Mouse (Mus musculus) lung, adult 2 months (tissue): ENCODE results near the gene Vps33b. TPM values are rescaled to one million over a fixed set of nuclear protein-coding genes. Genes with fewer than 3 reads are reported as not detected.

ENCODE experiments used
- DNase-seq: peaks from one replicate; pipeline ENCODE4 v3.0.0; 2022
- H3K4me1 ChIP-seq: fragments of 200-500 bp; 2 replicates; pipeline ENCODE4 v1.6.1; 2011; ENCODE audit warnings: low read length; ENCODE audit not compliant: control insufficient read depth, insufficient read depth
- H3K4me3 ChIP-seq: fragments of 200-500 bp; replicated peaks from 2 replicates; pipeline ENCODE3; 2011; ENCODE audit warnings: low read depth, mild to moderate bottlenecking, control low read depth, low read length; ENCODE audit errors: extremely low read depth
- CTCF ChIP-seq: fragments of 200-500 bp; IDR thresholded peaks from 2 replicates; pipeline ENCODE4 v1.5.1; 2011; ENCODE audit warnings: mild to moderate bottlenecking, low read length, control low read depth; ENCODE audit not compliant: insufficient read depth
- POLR2A ChIP-seq: fragments of 200-500 bp; IDR thresholded peaks from 2 replicates; pipeline ENCODE4 v1.6.1; 2011; ENCODE audit warnings: low read depth, mild to moderate bottlenecking, control low read depth, low read length, borderline replicate concordance; ENCODE audit errors: extremely low read depth
- WGBS: fragments of 180-500 bp; shearing (Covaris S2); methylation state at CpG from one replicate; pipeline ENCODE4 v1.1.7; 2018; 5-methylcytosine and 5-hydroxymethylcytosine counted together
- polyA plus RNA-seq: library from polyadenylated mRNA; depleted of rRNA; stranded (reverse); fragments of >200 nt; gene quantifications from 2 replicates; pipeline ENCODE4 v1.2.3, GENCODE M21; 2012; rRNA removed

Gene Vps33b
- 11.9 and 14.4 TPM in 2 replicates for polyA plus RNA-seq

DNA sequence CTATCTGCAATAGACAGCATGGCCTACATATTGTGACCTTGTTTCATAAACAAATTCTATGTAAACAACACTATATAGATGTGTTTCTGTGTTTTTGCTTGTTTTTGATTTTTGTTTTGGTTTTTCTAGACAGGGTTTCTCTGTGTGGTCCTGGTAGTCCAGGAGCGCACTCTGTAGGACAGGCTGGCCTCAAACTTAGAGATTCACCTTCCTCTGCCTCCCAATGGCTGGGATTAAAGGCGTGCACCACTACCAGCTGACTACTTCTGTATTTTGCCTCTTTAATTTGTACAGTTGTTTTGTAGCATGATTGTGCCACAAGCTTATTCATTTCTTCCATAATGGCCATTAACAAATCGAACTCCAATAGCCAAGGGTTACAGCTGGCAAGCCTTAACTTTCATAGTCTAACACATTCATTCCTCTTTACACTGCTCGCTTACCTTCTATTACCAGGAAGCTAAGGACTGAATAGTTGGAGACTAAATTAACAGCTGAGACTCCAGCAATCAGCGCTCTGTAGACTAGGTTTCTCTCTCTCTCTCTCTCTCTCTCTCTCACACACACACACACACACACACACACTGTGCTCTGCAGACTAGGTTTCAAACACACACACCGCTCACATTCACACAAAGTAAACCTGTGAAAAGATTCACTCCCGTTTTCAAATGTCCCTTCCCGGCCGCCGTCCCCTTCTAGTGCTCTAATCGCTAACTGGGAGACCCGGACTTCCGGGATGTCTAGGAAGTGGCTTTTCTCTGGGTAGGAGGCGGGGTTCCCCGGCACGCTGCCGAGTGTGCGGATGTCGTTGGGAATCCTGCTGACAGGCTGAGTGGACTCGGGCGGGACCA lies at the start of gene Vps33b:
Vps33b (plus strand) TSS at position 753 of the 854 bp plus-strand sequence.
- peak; percentile 54; the same call in 1 of the 2 replicates for TF ChIP-seq POLR2A
- no peak for TF ChIP-seq CTCF
- DNase-seq: peak; percentile 95
- WGBS: 5% methylated on average over 21 of the region's 21 CpGs
- Histone ChIP-seq H3K4me3 (peak within 1 kb of the TSS; percentile 73), H3K4me1 (peaks cover 5% of the 10 kb centered on the region)

DNA sequence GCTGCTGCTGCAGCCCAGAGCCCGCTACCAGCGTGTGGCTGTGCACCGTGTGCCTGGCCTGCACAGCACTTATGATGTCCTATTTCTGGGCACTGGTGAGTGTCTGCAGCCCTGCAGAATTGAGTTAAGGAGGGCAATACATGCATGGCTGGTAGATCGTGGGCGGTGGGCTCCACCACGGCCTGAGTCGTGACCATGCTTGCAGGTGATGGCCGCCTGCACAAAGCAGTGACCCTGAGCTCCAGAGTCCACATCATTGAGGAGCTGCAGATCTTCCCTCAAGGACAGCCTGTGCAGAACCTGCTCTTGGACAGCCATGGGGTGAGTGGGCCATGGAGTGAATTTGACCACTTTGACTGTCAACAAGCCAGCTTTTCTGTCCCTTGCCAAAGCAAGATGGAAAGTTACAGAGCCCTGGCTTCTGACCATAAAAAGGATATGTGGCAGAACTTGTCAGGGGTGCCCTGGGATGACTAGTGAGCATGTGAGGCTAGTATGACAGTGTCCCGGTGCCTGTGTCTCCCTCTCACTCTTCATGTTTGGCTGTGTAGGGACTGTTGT lies 49.1 kb upstream of the Vps33b start:
- TF ChIP-seq CTCF (no peak), POLR2A (no peak)
- no peak overlapping the region for H3K4me3 ChIP-seq
- DNase-seq: no peak
- 94% methylated on average over 9 of the region's 9 CpGs for WGBS
- H3K4me1 ChIP-seq: no peaks in the 10 kb centered on the region

- H3K4me3 ChIP-seq: no peak overlapping the region
- no peaks in the 10 kb centered on the region for H3K4me1 ChIP-seq
- DNase-seq: no peak
- TF ChIP-seq CTCF (no peak), POLR2A (no peak)
- 86% methylated on average over 4 of the region's 4 CpGs for WGBS
Measured at GRCm38 (mm10) chr7:80221179-80221750, 48.2 kb upstream of the Vps33b start.

DNA sequence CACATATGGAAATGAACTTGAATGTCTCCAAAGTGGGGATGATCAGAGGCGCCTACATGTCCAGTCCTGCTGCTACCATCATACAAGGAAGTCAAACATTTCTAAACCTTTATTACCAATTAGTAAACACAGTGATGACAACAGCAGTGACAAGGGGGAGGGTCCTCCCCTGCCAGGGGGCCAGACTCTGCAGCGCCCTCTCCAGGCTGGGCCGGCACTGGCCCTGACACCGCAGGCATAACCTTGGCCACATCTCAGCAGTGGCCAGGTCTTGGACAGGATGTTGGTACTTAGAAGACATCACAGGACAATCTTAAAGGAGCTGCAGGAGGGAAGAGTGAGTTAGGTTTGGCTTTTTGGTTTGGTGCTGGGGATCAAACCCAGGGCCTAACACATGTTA lies 42.4 kb upstream of the Vps33b start:
- 96% methylated on average over 4 of the region's 4 CpGs for WGBS
- H3K4me1 ChIP-seq: no peaks in the 10 kb centered on the region; the same call in 1 of the 2 replicates
- TF ChIP-seq CTCF (no peak), POLR2A (no peak)
- no peak for DNase-seq
- no peak overlapping the region for H3K4me3 ChIP-seq

- DNase-seq: no peak
- TF ChIP-seq CTCF (no peak), POLR2A (no peak)
- WGBS: 65% methylated on average over 6 of the region's 6 CpGs
- H3K4me3 ChIP-seq: no peak overlapping the region
- H3K4me1 ChIP-seq: peaks cover 4% of the 10 kb centered on the region; the same call in 1 of the 2 replicates
Measured at GRCm38 (mm10) chr7:80230196-80230595, 39.3 kb upstream of the Vps33b start.

- Histone ChIP-seq H3K4me1 (peaks cover 4% of the 10 kb centered on the region; the same call in 1 of the 2 replicates), H3K4me3 (peak overlapping the region; percentile 88)
- DNase-seq: no peak
- TF ChIP-seq CTCF (no peak), POLR2A (no peak)
- WGBS: under 1% methylated on average over 29 of the region's 29 CpGs
Measured at GRCm38 (mm10) chr7:80231971-80232488, 37.4 kb upstream of the Vps33b start.

- no peak for TF ChIP-seq CTCF
- peak; percentile 85; the same call in 1 of the 2 replicates for TF ChIP-seq POLR2A
- Histone ChIP-seq H3K4me1 (peaks cover 4% of the 10 kb centered on the region; the same call in 1 of the 2 replicates), H3K4me3 (peak within 1 kb of the TSS; percentile 88)
- WGBS: under 1% methylated on average over 56 of the region's 56 CpGs
- DNase-seq: peak; percentile 97
Measured at GRCm38 (mm10) chr7:80232489-80233029, 36.9 kb upstream of the Vps33b start, which contains the start of the genes Cib1 and Gdpgp1. Gene Cib1, minus strand, starts transcription at chr7:80232813. Gene Gdpgp1, plus strand, starts transcription at chr7:80232865.

DNA sequence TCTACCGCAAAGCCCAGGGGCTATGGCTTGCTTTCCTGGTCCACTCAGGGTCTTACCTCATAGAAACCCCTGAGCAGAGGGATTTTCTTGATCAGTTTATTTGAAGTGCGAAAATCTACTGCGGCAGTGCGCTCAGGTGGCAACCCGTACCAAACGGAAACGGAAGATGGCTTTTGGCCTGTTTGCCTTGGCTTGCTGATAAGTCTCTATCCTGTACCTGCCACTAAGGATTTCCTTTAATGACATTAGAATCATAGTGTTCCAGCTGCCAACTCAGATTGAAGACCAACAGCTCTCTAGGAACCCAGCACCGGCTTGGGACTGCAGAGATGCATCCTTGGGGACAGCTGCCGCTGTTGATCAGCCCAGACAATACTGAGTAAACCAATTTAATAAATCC lies 35.6 kb upstream of the Vps33b start:
- DNase-seq: no peak
- 59% methylated on average over 9 of the region's 9 CpGs for WGBS
- no peak for TF ChIP-seq CTCF
- no peak for TF ChIP-seq POLR2A
- Histone ChIP-seq H3K4me1 (peaks cover 4% of the 10 kb centered on the region; the same call in 1 of the 2 replicates), H3K4me3 (no peak overlapping the region)

- no peak for DNase-seq
- 89% methylated on average over 10 of the region's 10 CpGs for WGBS
- H3K4me1 ChIP-seq: peaks cover 4% of the 10 kb centered on the region; the same call in 1 of the 2 replicates
- H3K4me3 ChIP-seq: no peak overlapping the region
- TF ChIP-seq CTCF (no peak), POLR2A (no peak)
Measured at GRCm38 (mm10) chr7:80238542-80238941, 30.9 kb upstream of the Vps33b start.
